Mouse (Mus musculus): Measurements from ENCODE around the gene Ptpn20. TPM values are rescaled to one million over a fixed set of nuclear protein-coding genes. Genes with fewer than 3 reads are reported as not detected.

The Ptpn20 gene
- polyA plus RNA-seq, 1 experiment from 2014 or later, result not detected

- Histone ChIP-seq H3K9ac (no peak overlapping the region), H3K9me3 (no peaks in the 10 kb centered on the region), H3K36me3 (no peaks in the 10 kb centered on the region), H3K27ac (replicated peaks) (no peak overlapping the region), H3K4me1 (no peaks in the 10 kb centered on the region), H3K4me3 (no peak overlapping the region), H3K4me2 (no peak overlapping the region), H3K27me3 (replicated peaks) (no peaks in the 10 kb centered on the region)
- no peak for ATAC-seq (ENCODE audit: extremely low read depth, insufficient number of reproducible peaks, low FRiP score, low TSS enrichment)
- 59% methylated on average over 8 of the region's 8 CpGs for WGBS
Observed at GRCm38 (mm10) chr14:33632790-33633372, 43.9 kb downstream of the Ptpn20 start.

- H3K9ac ChIP-seq, result no peak overlapping the region
- no peak overlapping the region for H3K27ac ChIP-seq (replicated peaks)
- ATAC-seq (ENCODE audit: extremely low read depth, insufficient number of reproducible peaks, low FRiP score, low TSS enrichment), result no peak
- no peaks in the 10 kb centered on the region for H3K27me3 ChIP-seq (replicated peaks)
- H3K9me3 ChIP-seq, result no peaks in the 10 kb centered on the region
- H3K4me2 ChIP-seq, result no peak overlapping the region
- no peaks in the 10 kb centered on the region for H3K4me1 ChIP-seq
- WGBS, result 78% methylated on average over 4 of the region's 4 CpGs
- H3K36me3 ChIP-seq, result no peaks in the 10 kb centered on the region
- no peak overlapping the region for H3K4me3 ChIP-seq
Observed at GRCm38 (mm10) chr14:33634354-33634753, 45.3 kb downstream of the Ptpn20 start.

- ATAC-seq (ENCODE audit: extremely low read depth, insufficient number of reproducible peaks, low FRiP score, low TSS enrichment), result no peak
- no peak overlapping the region for H3K9ac ChIP-seq
- no peaks in the 10 kb centered on the region for H3K27me3 ChIP-seq (replicated peaks)
- no peaks in the 10 kb centered on the region for H3K36me3 ChIP-seq
- no peaks in the 10 kb centered on the region for H3K4me1 ChIP-seq
- no peak overlapping the region for H3K4me2 ChIP-seq
- WGBS, result 83% methylated on average over 1 of the region's 1 CpGs
- no peak overlapping the region for H3K4me3 ChIP-seq
- H3K9me3 ChIP-seq, result no peaks in the 10 kb centered on the region
- H3K27ac ChIP-seq (replicated peaks), result no peak overlapping the region
Observed at GRCm38 (mm10) chr14:33634774-33635173, 45.8 kb downstream of the Ptpn20 start.

- no peak overlapping the region for H3K9ac ChIP-seq
- no peak overlapping the region for H3K27ac ChIP-seq (replicated peaks)
- H3K36me3 ChIP-seq, result no peaks in the 10 kb centered on the region
- H3K9me3 ChIP-seq, result 0 out of 2 replicates have a peak, but pooled peaks cover 5% of the 10 kb centered on the region
- H3K27me3 ChIP-seq (replicated peaks), result no peaks in the 10 kb centered on the region
- no peak for ATAC-seq (ENCODE audit: extremely low read depth, insufficient number of reproducible peaks, low FRiP score, low TSS enrichment)
- no peak overlapping the region for H3K4me2 ChIP-seq
- WGBS, result 80% methylated on average over 5 of the region's 5 CpGs
- no peaks in the 10 kb centered on the region for H3K4me1 ChIP-seq
- no peak overlapping the region for H3K4me3 ChIP-seq
Observed at GRCm38 (mm10) chr14:33639357-33639756, 50.4 kb downstream of the Ptpn20 start.

GRCm38 (mm10) chr14:33650721-33651120, 61.7 kb downstream of the Ptpn20 start:
- Histone ChIP-seq H3K36me3 (no peaks in the 10 kb centered on the region), H3K9me3 (peaks cover 3% of the 10 kb centered on the region; the same call in 1 of the 2 replicates), H3K4me2 (no peak overlapping the region), H3K27me3 (replicated peaks) (no peaks in the 10 kb centered on the region), H3K4me1 (no peaks in the 10 kb centered on the region), H3K9ac (no peak overlapping the region), H3K4me3 (no peak overlapping the region), H3K27ac (replicated peaks) (no peak overlapping the region)
- 89% methylated on average over 9 of the region's 9 CpGs for WGBS
- no peak for ATAC-seq (ENCODE audit: extremely low read depth, insufficient number of reproducible peaks, low FRiP score, low TSS enrichment)

GRCm38 (mm10) chr14:33657471-33657901, 68.5 kb downstream of the Ptpn20 start:
- Histone ChIP-seq H3K27me3 (replicated peaks) (no peaks in the 10 kb centered on the region; the same call in 1 of the 2 replicates), H3K9ac (no peak overlapping the region), H3K36me3 (no peaks in the 10 kb centered on the region), H3K4me3 (no peak overlapping the region), H3K27ac (replicated peaks) (no peak overlapping the region), H3K9me3 (0 out of 2 replicates have a peak, but pooled peaks cover 3% of the 10 kb centered on the region), H3K4me2 (no peak overlapping the region), H3K4me1 (no peaks in the 10 kb centered on the region)
- ATAC-seq (ENCODE audit: extremely low read depth, insufficient number of reproducible peaks, low FRiP score, low TSS enrichment), result no peak
- WGBS, result 69% methylated on average over 7 of the region's 7 CpGs

- no peaks in the 10 kb centered on the region for H3K4me1 ChIP-seq
- WGBS, result 60% methylated on average over 2 of the region's 2 CpGs
- 0 out of 2 replicates have a peak, but pooled peaks cover 3% of the 10 kb centered on the region for H3K9me3 ChIP-seq
- no peak overlapping the region for H3K9ac ChIP-seq
- H3K4me3 ChIP-seq, result no peak overlapping the region
- H3K4me2 ChIP-seq, result no peak overlapping the region
- no peak overlapping the region for H3K27ac ChIP-seq (replicated peaks)
- H3K27me3 ChIP-seq (replicated peaks), result no peaks in the 10 kb centered on the region; the same call in 1 of the 2 replicates
- ATAC-seq (ENCODE audit: extremely low read depth, insufficient number of reproducible peaks, low FRiP score, low TSS enrichment), result no peak
- H3K36me3 ChIP-seq, result no peaks in the 10 kb centered on the region
Observed at GRCm38 (mm10) chr14:33658331-33658730, 69.3 kb downstream of the Ptpn20 start.

- 51% methylated on average over 9 of the region's 9 CpGs for WGBS
- no peak for ATAC-seq (ENCODE audit: extremely low read depth, insufficient number of reproducible peaks, low FRiP score, low TSS enrichment)
- H3K4me2 ChIP-seq, result no peak overlapping the region
- no peaks in the 10 kb centered on the region for H3K9me3 ChIP-seq
- H3K27me3 ChIP-seq (replicated peaks), result no peaks in the 10 kb centered on the region; the same call in 1 of the 2 replicates
- no peaks in the 10 kb centered on the region for H3K36me3 ChIP-seq
- H3K4me1 ChIP-seq, result no peaks in the 10 kb centered on the region
- H3K9ac ChIP-seq, result no peak overlapping the region
- no peak overlapping the region for H3K4me3 ChIP-seq
- H3K27ac ChIP-seq (replicated peaks), result no peak overlapping the region
Observed at GRCm38 (mm10) chr14:33662080-33662479, 73.1 kb downstream of the Ptpn20 start.

- H3K9ac ChIP-seq, result no peak overlapping the region
- H3K27me3 ChIP-seq (replicated peaks), result no peaks in the 10 kb centered on the region
- H3K4me1 ChIP-seq, result no peaks in the 10 kb centered on the region
- no peaks in the 10 kb centered on the region for H3K36me3 ChIP-seq
- ATAC-seq (ENCODE audit: extremely low read depth, insufficient number of reproducible peaks, low FRiP score, low TSS enrichment), result no peak
- WGBS, result 86% methylated on average over 6 of the region's 6 CpGs
- no peaks in the 10 kb centered on the region for H3K9me3 ChIP-seq
- no peak overlapping the region for H3K4me2 ChIP-seq
- H3K4me3 ChIP-seq, result no peak overlapping the region
- no peak overlapping the region for H3K27ac ChIP-seq (replicated peaks)
Observed at GRCm38 (mm10) chr14:33666301-33666700, 77.3 kb downstream of the Ptpn20 start.

GRCm38 (mm10) chr14:33669891-33670290, 80.9 kb downstream of the Ptpn20 start:
- no peaks in the 10 kb centered on the region for H3K36me3 ChIP-seq
- H3K27me3 ChIP-seq (replicated peaks), result no peaks in the 10 kb centered on the region
- 78% methylated on average over 11 of the region's 11 CpGs for WGBS
- H3K9me3 ChIP-seq, result no peaks in the 10 kb centered on the region
- H3K9ac ChIP-seq, result no peak overlapping the region
- H3K27ac ChIP-seq (replicated peaks), result no peak overlapping the region
- no peak overlapping the region for H3K4me3 ChIP-seq
- no peak for ATAC-seq (ENCODE audit: extremely low read depth, insufficient number of reproducible peaks, low FRiP score, low TSS enrichment)
- H3K4me2 ChIP-seq, result no peak overlapping the region
- no peaks in the 10 kb centered on the region for H3K4me1 ChIP-seq

GRCm38 (mm10) chr14:33673350-33674087, 84.5 kb downstream of the Ptpn20 start:
- H3K4me2 ChIP-seq, result no peak overlapping the region
- no peaks in the 10 kb centered on the region for H3K9me3 ChIP-seq
- no peak overlapping the region for H3K27ac ChIP-seq (replicated peaks)
- H3K4me1 ChIP-seq, result no peaks in the 10 kb centered on the region
- H3K9ac ChIP-seq, result no peak overlapping the region
- no peak overlapping the region for H3K4me3 ChIP-seq
- ATAC-seq (ENCODE audit: extremely low read depth, insufficient number of reproducible peaks, low FRiP score, low TSS enrichment), result no peak
- H3K27me3 ChIP-seq (replicated peaks), result peaks cover 14% of the 10 kb centered on the region; the same call in 1 of the 2 replicates
- 61% methylated on average over 5 of the region's 5 CpGs for WGBS
- H3K36me3 ChIP-seq, result no peaks in the 10 kb centered on the region

GRCm38 (mm10) chr14:33677996-33678395, 89.0 kb downstream of the Ptpn20 start:
- ATAC-seq (ENCODE audit: extremely low read depth, insufficient number of reproducible peaks, low FRiP score, low TSS enrichment), result no peak
- H3K4me3 ChIP-seq, result no peak overlapping the region
- peaks cover 7% of the 10 kb centered on the region for H3K4me1 ChIP-seq
- 79% methylated on average over 6 of the region's 6 CpGs for WGBS
- no peaks in the 10 kb centered on the region for H3K9me3 ChIP-seq
- no peak overlapping the region for H3K9ac ChIP-seq
- no peak overlapping the region for H3K4me2 ChIP-seq
- no peaks in the 10 kb centered on the region for H3K36me3 ChIP-seq
- no peak overlapping the region for H3K27ac ChIP-seq (replicated peaks)
- H3K27me3 ChIP-seq (replicated peaks), result peaks cover 15% of the 10 kb centered on the region; the same call in 1 of the 2 replicates

All from heart, embryonic 13.5 days (tissue).